Mouse (Mus musculus) limb, embryonic 15.5 days (tissue): ENCODE data around the gene Fbxw8. TPM values are rescaled to one million over a fixed set of nuclear protein-coding genes. Genes with fewer than 3 reads are reported as not detected.

ENCODE experiments used
- ATAC-seq: fragments of 200-750 bp; cut with Nextera tagmentation; 2 replicates; pipeline ENCODE4 v1.8.0; 2017; ENCODE audit warnings: low read depth, moderate TSS enrichment; ENCODE audit not compliant: insufficient number of reproducible peaks, low FRiP score, low TSS enrichment
- H3K27ac ChIP-seq: fragments of 300-500 bp; sonication (generic); 2 replicates; pipeline ENCODE4 v1.5.1; 2015; ENCODE audit warnings: moderate library complexity, mild to moderate bottlenecking, inconsistent platforms
- H3K27me3 ChIP-seq: fragments of 300-500 bp; sonication (generic); 2 replicates; pipeline ENCODE4 v1.6.1; 2015; ENCODE audit warnings: inconsistent platforms
- H3K36me3 ChIP-seq: fragments of 300-500 bp; sonication (generic); 2 replicates; pipeline ENCODE4 v1.6.1; 2015; ENCODE audit warnings: inconsistent platforms
- H3K4me1 ChIP-seq: fragments of 300-500 bp; sonication (generic); 2 replicates; pipeline ENCODE4 v1.6.1; 2015; ENCODE audit warnings: inconsistent platforms
- H3K4me2 ChIP-seq: fragments of 300-500 bp; sonication (generic); 2 replicates; pipeline ENCODE4 v1.6.1; 2015; ENCODE audit warnings: mild to moderate bottlenecking, inconsistent platforms
- H3K4me3 ChIP-seq: fragments of 300-500 bp; sonication (generic); 2 replicates; pipeline ENCODE4 v1.5.1; 2015; ENCODE audit warnings: mild to moderate bottlenecking, inconsistent platforms
- H3K9ac ChIP-seq: fragments of 300-500 bp; sonication (generic); 2 replicates; pipeline ENCODE4 v1.6.1; 2015; ENCODE audit warnings: inconsistent platforms
- H3K9me3 ChIP-seq: fragments of 300-500 bp; sonication (generic); 2 replicates; pipeline ENCODE4 v1.6.1; 2016; ENCODE audit warnings: inconsistent platforms
- WGBS: fragments of 180-500 bp; shearing (Covaris S2); methylation state at CpG from one replicate; pipeline ENCODE4 v1.1.7; 2015; 5-methylcytosine and 5-hydroxymethylcytosine counted together
- polyA plus RNA-seq: library from polyadenylated mRNA; unstranded; fragments of >200 nt; fragmentation: Nextera tagmentation; extraction: Ambion mirVana; gene quantifications from 2 replicates; pipeline ENCODE4 v1.2.1, GENCODE M21; 2015

Fbxw8 gene
- polyA plus RNA-seq, 1 experiment from 2014 or later: 26.3 TPM

- Histone ChIP-seq H3K4me1 (peaks cover 35% of the 10 kb centered on the region), H3K36me3 (no peaks in the 10 kb centered on the region), H3K9ac (no peak overlapping the region), H3K4me2 (peak overlapping the region; percentile 63), H3K9me3 (0 out of 2 replicates have a peak, but pooled peaks cover 4% of the 10 kb centered on the region), H3K27me3 (peaks cover 83% of the 10 kb centered on the region), H3K4me3 (peak overlapping the region; percentile 38), H3K27ac (no peak overlapping the region)
- WGBS: 2% methylated on average over 27 of the region's 27 CpGs
- no peak for ATAC-seq
These were observed 16.9 kb upstream of the Fbxw8 start for GRCm38 (mm10) chr5:118172078-118172723.

DNA sequence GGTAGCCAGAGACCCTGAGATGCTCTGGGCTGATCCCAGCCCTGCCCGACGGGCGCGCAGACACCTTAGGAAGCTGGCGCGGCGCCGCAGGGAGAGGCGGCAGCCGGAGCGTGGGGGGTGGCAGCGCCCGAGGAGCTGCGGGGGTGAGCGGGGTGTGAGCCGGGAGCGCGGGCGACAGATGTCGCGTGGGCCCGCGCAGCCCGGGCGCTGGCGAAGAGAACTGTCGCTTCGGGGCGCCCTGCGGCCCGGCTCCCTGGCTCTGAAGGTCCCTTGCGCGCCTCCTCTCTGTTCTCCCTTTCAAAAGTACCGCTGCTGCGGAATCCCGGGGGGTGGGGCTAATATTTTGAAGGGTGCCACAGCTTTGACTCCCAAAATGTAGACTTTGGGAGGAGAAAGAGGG lies 16.4 kb upstream of the Fbxw8 start:
- Histone ChIP-seq H3K9me3 (0 out of 2 replicates have a peak, but pooled peaks cover 4% of the 10 kb centered on the region), H3K4me1 (peaks cover 35% of the 10 kb centered on the region), H3K27ac (no peak overlapping the region), H3K36me3 (no peaks in the 10 kb centered on the region), H3K27me3 (peaks cover 87% of the 10 kb centered on the region), H3K9ac (no peak overlapping the region), H3K4me2 (peak overlapping the region; percentile 63), H3K4me3 (peak overlapping the region; percentile 38)
- no peak for ATAC-seq
- under 1% methylated on average over 36 of the region's 36 CpGs for WGBS

DNA sequence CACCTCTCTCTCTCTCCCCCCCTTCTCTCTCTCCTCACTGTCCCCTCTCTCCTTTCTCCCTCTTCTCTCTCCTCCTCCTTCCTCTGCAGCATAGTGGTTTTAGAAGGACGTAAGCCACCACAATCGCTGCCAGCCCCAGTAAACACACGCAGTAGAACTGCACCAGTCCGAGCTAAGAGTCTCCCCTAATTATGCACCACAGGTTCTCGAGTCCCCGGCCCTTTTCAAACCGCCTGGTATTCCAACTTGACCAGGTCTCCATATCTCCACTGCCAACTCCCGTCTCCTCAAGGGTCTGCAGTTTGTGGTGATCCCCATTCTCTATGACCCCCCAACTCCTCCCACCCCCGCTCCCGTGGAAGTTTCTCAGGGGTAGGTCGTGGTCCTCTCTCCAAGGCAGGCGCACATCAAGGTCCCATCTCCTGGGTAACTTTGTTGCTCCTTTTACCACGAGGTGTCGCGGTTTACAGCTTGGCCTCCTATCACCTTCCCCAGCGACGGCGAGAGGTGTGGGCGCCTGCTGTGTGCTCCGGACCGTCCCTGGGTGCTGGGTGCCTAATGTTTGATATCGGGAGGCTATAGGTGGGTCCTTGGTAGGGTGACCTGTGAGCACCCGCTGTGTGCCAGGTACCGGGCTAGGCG lies 15.7 kb upstream of the Fbxw8 start:
- 1% methylated on average over 25 of the region's 25 CpGs for WGBS
- Histone ChIP-seq H3K36me3 (no peaks in the 10 kb centered on the region), H3K4me3 (peak overlapping the region; percentile 38), H3K4me2 (peak overlapping the region; percentile 63), H3K27ac (no peak overlapping the region), H3K9ac (no peak overlapping the region), H3K4me1 (peaks cover 35% of the 10 kb centered on the region), H3K27me3 (peaks cover 89% of the 10 kb centered on the region), H3K9me3 (0 out of 2 replicates have a peak, but pooled peaks cover 4% of the 10 kb centered on the region)
- no peak for ATAC-seq

- H3K4me3 ChIP-seq: peak overlapping the region; percentile 54
- H3K4me1 ChIP-seq: peaks cover 31% of the 10 kb centered on the region
- 0 out of 2 replicates have a peak overlapping the region, but pooled peaks have one; percentile 14 for H3K9ac ChIP-seq
- ATAC-seq: no peak
- peaks cover 84% of the 10 kb centered on the region for H3K27me3 ChIP-seq
- H3K9me3 ChIP-seq: no peaks in the 10 kb centered on the region
- H3K36me3 ChIP-seq: no peaks in the 10 kb centered on the region
- peak overlapping the region; percentile 99 for H3K4me2 ChIP-seq
- H3K27ac ChIP-seq: no peak overlapping the region
- 2% methylated on average over 105 of the region's 117 CpGs for WGBS
These were observed 14.3 kb upstream of the Fbxw8 start for GRCm38 (mm10) chr5:118169222-118170221.

DNA sequence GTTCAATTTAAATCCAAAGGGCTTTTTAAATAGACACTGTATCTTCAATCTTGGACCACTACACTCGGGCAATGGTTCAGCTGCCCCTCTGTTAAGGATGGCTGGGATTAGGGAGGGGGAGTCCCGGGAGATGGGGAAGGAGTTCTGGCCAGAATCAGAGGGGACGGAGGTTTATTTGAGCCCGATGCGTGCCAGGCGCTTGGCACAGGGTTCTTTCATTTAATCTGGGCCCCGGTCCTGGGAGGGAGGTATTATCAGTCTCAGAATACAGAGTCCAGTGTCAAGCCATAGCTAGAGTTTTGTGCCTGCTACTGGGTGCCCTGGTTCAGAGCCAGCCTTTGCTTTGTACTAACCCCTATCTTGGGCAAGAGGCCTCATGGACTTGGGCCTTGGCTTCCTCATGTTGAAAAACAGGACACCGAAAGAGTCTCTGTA lies 12.3 kb upstream of the Fbxw8 start:
- peaks cover 28% of the 10 kb centered on the region for H3K4me1 ChIP-seq
- no peak for ATAC-seq
- H3K27ac ChIP-seq: no peak overlapping the region
- no peak overlapping the region for H3K4me2 ChIP-seq
- no peak overlapping the region for H3K9ac ChIP-seq
- WGBS: 63% methylated on average over 8 of the region's 8 CpGs
- H3K4me3 ChIP-seq: no peak overlapping the region
- H3K27me3 ChIP-seq: peaks cover 82% of the 10 kb centered on the region
- no peaks in the 10 kb centered on the region for H3K9me3 ChIP-seq
- H3K36me3 ChIP-seq: no peaks in the 10 kb centered on the region

GRCm38 (mm10) chr5:118165462-118165861 lies 10.2 kb upstream of the Fbxw8 start:
- Histone ChIP-seq H3K4me3 (no peak overlapping the region), H3K27me3 (peaks cover 81% of the 10 kb centered on the region), H3K9me3 (no peaks in the 10 kb centered on the region), H3K4me2 (no peak overlapping the region), H3K9ac (no peak overlapping the region), H3K27ac (no peak overlapping the region), H3K4me1 (peaks cover 13% of the 10 kb centered on the region), H3K36me3 (no peaks in the 10 kb centered on the region)
- no peak for ATAC-seq

DNA sequence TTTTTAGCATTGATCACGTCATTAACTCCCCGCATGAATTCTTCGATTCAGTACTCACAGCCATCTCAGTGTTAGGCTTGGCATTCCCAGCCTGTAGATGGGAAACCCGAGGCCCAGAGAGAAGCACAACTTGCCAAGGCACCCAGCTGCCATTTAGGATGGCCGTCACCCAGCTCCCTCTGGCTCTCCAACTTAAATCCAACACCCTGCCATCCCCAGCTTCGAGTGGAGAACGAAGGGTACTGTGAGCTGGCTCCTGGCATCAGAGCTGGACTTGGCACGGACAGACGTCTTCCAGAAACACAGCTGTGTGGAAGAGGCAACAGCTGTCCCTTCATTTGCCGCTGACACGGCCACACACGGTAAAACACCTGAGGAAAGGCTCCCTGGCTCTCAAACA lies 9.3 kb upstream of the Fbxw8 start, which contains the start of gene Hrk:
Gene Hrk (plus strand): TSS at position 68 of the 400 bp plus-strand sequence.
- H3K27ac ChIP-seq: no peak within 1 kb of the TSS
- H3K9ac ChIP-seq: no peak within 1 kb of the TSS
- peaks cover 76% of the 10 kb centered on the region for H3K27me3 ChIP-seq
- no peak within 1 kb of the TSS for H3K4me2 ChIP-seq
- WGBS: 58% methylated on average over 12 of the region's 12 CpGs
- H3K36me3 ChIP-seq: no peaks in the 10 kb centered on the region
- H3K4me3 ChIP-seq: no peak within 1 kb of the TSS
- peaks cover 7% of the 10 kb centered on the region for H3K4me1 ChIP-seq
- ATAC-seq: no peak
- no peaks in the 10 kb centered on the region for H3K9me3 ChIP-seq

GRCm38 (mm10) chr5:118160691-118161090 lies 5.4 kb upstream of the Fbxw8 start:
- no peak overlapping the region for H3K4me2 ChIP-seq
- WGBS: 39% methylated on average over 4 of the region's 4 CpGs
- ATAC-seq: no peak

GRCm38 (mm10) chr5:118156976-118157375 lies 1.7 kb upstream of the Fbxw8 start:
- Histone ChIP-seq H3K27me3 (peaks cover 16% of the 10 kb centered on the region), H3K4me2 (no peak overlapping the region), H3K4me3 (no peak overlapping the region), H3K4me1 (peaks cover 18% of the 10 kb centered on the region), H3K27ac (no peak overlapping the region), H3K9me3 (no peaks in the 10 kb centered on the region), H3K36me3 (0 out of 2 replicates have a peak, but pooled peaks cover 4% of the 10 kb centered on the region), H3K9ac (no peak overlapping the region)
- 53% methylated on average over 4 of the region's 4 CpGs for WGBS
- ATAC-seq: no peak

More at GRCm38 (mm10) chr5:118160691-118161090, 5.4 kb upstream of the Fbxw8 start:
- Histone ChIP-seq H3K9ac (no peak overlapping the region), H3K4me1 (no peaks in the 10 kb centered on the region), H3K4me3 (no peak overlapping the region), H3K36me3 (no peaks in the 10 kb centered on the region), H3K9me3 (no peaks in the 10 kb centered on the region), H3K27me3 (peaks cover 43% of the 10 kb centered on the region), H3K27ac (no peak overlapping the region)

DNA sequence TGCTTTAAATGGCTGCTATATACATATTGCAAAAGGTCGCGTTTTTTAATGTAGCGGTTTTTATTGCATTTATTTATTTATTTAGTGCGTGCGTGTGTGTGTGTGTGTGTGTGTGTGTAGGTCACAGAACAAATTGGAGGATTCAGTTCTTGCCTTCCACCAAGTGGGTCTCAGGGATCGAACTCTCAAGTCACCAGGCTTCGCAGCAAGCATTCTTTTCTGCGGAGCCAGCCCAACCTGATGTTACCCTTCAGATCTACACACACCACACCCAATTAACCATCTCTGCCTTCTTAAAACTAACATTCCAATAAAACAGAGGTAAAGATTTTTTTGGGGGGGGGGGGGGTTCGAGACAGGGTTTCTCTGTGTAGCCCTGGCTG lies 292 bp upstream of the Fbxw8 start:
- H3K9ac ChIP-seq: no peak overlapping the region
- H3K27ac ChIP-seq: no peak overlapping the region
- peaks cover 4% of the 10 kb centered on the region for H3K27me3 ChIP-seq
- peak overlapping the region; percentile 95 for H3K4me3 ChIP-seq
- 26% methylated on average over 9 of the region's 9 CpGs for WGBS
- H3K9me3 ChIP-seq: no peaks in the 10 kb centered on the region
- H3K36me3 ChIP-seq: peaks cover 12% of the 10 kb centered on the region
- peak overlapping the region; percentile 56 for H3K4me2 ChIP-seq
- ATAC-seq: no peak
- H3K4me1 ChIP-seq: peaks cover 18% of the 10 kb centered on the region

DNA sequence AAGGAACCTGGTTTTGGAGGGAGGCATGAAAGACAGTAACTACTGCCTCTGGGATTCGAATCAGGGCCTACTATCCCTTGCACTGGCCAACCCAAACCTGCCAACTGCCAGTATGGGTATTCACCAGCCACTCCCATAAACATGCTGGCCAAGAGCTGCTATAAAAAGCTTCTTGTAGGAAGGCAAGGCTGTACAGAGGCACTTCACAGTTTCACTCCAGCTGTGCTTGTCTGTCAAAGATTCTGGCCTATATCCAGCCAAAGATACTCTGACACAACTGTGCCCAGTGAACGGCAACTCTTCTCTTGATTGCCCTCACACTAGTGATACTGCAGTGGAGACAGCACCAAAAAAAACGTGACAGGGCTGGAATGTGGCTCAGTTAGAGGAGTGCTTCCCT lies 5.6 kb downstream of the Fbxw8 start:
- H3K4me2 ChIP-seq: no peak overlapping the region
- no peaks in the 10 kb centered on the region for H3K9me3 ChIP-seq
- no peak overlapping the region for H3K27ac ChIP-seq
- ATAC-seq: peak; percentile 12; the same call in 1 of the 2 replicates
- no peak overlapping the region for H3K4me3 ChIP-seq
- H3K36me3 ChIP-seq: peaks cover 20% of the 10 kb centered on the region
- no peak overlapping the region for H3K9ac ChIP-seq
- 64% methylated on average over 3 of the region's 3 CpGs for WGBS
- H3K27me3 ChIP-seq: no peaks in the 10 kb centered on the region
- H3K4me1 ChIP-seq: peaks cover 27% of the 10 kb centered on the region
